Mouse (Mus musculus): ENCODE measurements around the gene Ctf2.

Ctf2 gene

DNA sequence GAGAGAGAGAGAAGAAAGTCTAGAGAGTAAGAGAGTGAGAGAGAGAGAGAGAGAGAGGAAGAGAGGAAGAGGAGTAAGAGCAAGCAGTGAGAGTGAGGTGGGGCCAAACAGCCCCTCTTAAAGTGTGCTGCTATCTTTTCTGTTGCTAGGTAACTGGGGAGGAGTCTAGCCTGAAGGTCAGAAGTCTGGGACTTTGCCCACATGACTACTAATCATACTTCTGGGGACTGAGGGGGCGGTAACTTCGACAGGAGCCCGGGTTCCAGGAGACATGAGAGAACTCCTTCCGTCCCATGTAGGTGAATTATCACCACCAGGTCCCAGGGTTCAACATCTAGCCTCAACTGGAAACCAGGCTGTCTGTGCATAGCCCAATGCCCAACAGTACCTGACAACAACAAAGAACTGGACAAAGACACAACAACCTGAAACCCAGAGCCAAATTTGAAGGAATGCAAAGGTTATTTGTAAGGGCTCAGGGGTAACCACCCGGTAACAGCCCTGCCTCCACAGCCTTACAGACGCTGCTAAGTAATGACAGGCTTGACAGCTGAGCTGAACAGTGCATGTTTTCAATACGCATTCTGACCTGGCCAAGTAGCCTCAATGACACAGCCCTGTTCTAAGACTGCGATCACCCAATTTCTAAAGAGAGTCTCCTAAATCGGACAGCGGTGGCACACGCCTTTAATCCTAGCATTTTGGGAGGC, 45.1 kb downstream of the Ctf2 start:
- no peak for DNase-seq (ENCODE audit: low spot score in 2 of 2)

DNA sequence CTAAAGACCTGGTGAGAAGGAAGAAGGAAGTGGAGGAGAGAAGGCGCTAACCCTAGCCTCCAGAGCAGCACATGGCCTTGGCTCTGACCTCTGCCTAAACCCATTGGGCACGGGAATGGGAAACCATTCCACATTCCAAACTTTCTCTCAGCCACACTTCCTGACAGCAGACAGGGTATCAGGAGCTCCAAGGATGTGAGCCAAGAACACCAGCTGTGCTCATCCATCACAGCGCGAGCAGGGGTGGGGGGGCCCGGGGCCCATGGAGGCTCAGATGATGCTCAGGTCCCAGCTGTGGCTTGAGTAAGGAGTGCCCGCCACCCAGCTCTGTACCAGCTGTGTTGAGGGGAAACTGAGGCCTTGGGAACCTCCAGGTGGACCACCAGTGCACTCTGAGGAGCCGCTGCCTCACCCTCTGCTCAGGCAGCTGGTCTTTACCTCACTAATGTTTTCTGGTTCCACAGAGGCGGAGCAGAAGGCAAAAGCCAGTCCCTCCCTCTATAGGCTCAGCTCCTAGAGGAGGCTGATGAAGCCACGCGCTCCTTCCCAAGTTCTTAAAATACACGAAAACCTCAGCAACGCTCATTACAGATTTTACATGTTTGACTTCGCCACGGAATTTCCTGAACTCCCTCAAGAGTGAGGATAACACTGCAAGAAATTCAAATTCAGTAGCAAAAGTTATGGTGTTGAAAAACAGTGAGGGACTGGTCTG, 46.5 kb downstream of the Ctf2 start:
- no peak for DNase-seq (ENCODE audit: low spot score in 2 of 2)

DNA sequence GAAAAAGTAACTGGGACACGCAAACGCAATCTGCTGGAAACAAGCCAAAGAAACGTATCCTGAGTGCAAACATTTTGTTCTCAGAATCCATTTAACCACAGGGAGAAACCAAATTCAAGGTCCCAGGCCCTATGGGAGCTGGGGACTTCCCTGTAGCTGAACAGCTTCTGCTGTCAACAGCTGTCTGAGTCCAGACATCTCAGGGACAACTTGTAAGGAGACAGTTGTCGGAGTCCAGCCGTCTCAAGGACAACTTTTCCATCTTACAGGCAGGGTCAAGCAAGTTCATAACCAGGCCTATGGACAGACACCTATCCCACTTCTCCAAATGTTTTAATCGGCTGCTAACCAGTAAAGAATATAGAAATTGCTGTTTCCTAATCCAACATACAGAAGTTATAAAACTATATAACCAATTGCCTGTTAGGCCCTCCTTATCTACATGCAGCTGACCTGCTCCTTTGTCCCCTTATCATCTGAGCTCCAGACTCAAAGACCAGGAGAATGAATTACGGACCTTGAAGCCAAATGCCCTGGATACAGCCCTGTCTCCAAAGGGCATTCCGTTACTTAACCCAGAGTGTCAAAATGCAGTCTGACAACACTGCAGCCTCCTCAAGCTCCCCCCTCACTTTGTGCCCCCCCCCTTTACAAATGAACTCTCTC, 49.9 kb downstream of the Ctf2 start:
- DNase-seq (ENCODE audit: low spot score in 2 of 2): no peak

DNA sequence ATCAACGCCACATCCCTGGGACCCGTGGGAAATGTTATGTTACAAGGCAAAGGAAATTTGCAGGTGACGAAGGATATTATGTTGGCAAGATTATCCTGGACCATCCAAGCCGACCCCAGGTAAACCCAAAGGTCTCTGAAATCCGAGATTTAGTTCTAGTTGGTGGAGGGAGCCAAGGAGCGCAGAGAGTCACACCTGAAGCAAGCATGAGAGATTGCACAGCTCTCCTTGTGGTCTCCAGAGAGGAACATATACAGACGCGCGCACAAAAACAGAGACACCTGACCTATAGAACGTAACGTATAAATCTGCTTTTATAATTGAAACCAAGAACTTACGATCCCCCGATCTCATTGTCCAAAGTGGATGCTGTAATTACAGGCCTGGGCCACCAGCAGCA, 51.4 kb downstream of the Ctf2 start:
- no peak for DNase-seq (ENCODE audit: low spot score in 2 of 2)

DNA sequence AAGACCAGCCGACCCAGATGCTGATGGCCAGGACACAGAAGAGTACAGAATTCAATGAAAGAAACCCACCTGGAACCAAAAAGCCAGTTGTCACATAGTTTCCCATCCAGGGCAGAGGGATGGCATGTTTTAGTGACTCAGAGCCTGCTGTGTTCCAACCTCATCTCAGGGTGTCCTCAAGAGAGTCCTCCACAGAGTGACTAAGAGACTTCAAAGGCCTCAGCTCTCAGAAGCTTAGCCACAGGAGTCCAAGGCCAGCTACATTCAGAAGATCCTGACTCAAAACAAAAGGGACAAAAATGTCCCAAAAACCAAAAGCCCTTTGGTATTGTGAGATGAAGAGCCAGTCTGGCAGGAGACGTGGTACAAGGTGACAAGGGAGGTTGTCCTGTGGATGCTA, 53.2 kb downstream of the Ctf2 start:
- no peak for DNase-seq (ENCODE audit: low spot score in 2 of 2)

DNA sequence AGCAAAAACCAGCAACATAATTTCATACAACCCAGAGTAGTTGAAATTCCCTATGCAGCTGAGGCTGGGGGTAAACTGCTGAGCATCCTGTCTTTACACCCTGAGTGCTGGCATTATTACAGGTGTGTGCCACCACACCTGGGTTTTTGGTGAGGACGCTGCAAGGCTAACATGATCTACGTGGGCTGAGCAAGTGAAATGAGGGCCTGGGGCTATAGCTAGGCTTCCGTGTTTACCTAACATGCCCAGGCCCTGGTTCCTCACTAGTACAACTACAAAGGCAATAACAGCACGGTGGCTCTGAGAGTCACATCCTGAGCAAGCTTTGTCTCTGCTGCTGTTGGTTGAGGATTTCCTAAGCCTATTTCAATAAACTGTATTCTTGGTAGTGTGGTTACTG, 54.4 kb downstream of the Ctf2 start:
- no peak for DNase-seq (ENCODE audit: low spot score in 2 of 2)

DNA sequence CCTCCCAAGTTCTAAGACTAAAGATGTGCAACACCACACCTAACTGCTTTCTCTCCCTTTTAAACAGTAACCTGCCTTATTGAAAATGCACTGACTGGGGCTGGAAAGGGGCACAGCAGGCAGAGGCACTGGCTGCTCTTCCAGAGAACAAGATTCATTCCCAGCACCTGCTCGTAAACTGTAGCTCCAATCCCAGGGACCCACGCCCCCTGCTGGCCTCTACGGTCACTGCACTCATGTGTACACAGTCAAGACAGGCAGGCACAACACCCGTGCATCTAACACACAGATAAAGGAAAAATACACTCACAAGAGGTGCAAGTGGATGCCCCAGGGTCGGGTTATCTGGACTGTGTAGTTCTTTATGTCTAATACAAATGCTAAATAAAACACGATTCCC, 54.9 kb downstream of the Ctf2 start:
- peak; percentile 23 to 34 for DNase-seq (ENCODE audit: low spot score in 2 of 2)

DNA sequence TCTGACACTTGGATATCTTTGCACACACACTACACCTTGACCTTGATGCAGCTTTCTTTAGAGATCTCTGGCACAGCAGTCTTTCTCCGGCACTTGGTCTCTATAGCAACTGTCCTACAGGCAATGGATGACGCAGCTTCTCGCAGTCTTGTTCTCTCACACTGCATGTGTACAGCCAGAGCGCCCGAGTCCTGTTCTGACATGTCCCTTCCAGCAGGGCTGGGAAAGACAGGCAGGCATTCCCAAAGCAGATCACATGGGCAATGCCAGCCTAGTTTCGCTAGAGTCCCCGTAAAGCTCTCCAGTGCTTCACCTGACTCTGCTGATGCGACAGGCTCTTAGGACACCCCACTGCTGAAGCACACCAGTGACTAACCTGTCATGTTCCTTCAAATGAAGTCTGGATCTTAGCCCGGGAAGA, 56.6 kb downstream of the Ctf2 start:
- no peak for DNase-seq (ENCODE audit: low spot score in 2 of 2)

DNA sequence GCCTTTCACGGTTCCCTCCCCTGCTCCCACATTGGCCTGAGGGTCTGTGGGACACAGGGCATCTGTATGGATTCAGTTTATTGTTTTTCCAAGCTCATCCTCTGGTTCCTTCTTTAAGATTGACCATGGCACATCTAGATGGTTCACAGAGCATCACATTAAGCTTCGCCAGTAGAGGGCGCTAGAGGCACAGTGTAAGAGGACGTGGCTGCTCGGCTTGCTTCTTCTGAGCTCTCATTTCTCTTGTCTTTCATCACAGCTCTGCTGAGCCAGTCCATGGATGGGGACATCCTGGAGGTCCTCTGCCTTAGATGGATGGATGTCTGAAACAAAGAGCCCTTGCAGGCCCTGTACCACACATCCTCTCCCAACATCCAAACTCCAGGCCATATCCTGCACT, 57.0 kb downstream of the Ctf2 start:
- DNase-seq (ENCODE audit: low spot score in 2 of 2): peak; percentile 72 to 77

DNA sequence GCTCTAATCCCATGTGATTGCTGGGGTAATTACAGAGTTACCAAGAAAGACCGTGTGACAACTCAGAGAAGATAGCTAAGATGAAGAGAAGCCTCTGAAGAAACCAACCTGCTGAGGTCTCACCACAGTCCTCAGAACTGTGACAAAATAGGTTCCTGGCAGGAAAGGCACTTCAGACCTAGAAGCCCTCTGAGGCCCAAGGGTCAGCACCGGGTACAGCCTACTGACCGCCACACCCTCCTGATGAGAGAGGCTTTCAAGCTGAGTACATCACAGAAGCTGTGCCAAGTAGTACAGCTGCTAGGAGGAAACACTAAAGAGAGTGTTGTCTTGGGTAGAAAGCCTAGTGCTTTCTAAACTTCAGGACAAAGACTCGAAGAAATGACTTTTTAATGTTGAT, 59.2 kb downstream of the Ctf2 start:
- no peak for DNase-seq (ENCODE audit: low spot score in 2 of 2)

DNA sequence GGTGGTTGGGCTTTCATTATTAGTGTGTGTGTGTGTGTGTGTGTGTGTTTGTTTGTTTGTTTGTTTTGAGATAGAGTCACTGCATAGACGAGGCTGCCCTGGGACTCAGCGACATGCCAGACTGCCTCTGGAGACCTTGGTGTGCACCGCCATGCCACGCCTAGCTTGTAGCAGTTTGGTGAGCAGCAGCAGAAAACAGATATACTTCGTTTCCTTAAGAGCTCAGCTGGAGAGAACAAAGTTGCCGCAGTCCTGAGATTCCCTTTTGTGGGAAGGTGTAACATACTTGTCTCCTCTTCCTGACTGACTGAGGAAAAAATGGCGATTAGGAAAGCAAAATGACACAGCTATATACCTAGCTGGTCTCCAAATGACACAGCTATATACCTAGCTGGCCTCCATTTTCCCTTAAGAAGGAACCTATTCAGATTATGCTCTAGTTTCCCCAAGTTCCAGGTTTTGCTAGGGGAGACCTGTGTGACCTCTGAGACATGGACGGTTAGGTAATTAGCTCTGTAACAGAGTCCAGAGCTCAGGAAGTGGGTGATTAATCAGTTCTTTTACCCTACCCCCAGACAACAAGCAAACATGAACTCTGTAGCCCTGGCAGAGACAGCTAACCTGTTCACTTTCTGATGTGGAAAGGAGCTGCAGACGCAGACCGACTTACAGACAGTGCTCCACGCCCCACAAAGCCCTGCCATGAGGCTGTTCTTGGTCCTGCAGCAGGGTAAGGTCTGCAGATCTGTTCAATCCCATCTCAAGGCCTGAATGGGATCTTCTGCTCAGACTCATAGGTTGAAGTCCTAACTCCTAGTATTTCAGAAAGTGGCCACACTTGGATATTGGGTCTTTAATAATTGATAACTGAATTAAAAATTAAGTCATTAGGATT, 59.8 kb downstream of the Ctf2 start:
- DNase-seq (ENCODE audit: low spot score in 2 of 2): no peak
